Mouse (Mus musculus): ENCODE data around the gene Shroom3.

Shroom3 gene

GRCm38 (mm10) chr5:92698131-92698836 lies 15.0 kb downstream of the Shroom3 start:
- DNase-seq (ENCODE audit: low spot score): no peak

- no peak for DNase-seq (ENCODE audit: low spot score)
Observed at GRCm38 (mm10) chr5:92698837-92699529, 15.7 kb downstream of the Shroom3 start.

- no peak for DNase-seq (ENCODE audit: low spot score)
Observed at GRCm38 (mm10) chr5:92701750-92702149, 18.5 kb downstream of the Shroom3 start.

- DNase-seq (ENCODE audit: low spot score): no peak
Observed at GRCm38 (mm10) chr5:92703671-92704070, 20.4 kb downstream of the Shroom3 start.

GRCm38 (mm10) chr5:92707921-92708491 lies 24.8 kb downstream of the Shroom3 start:
- no peak for DNase-seq (ENCODE audit: low spot score)

- no peak for DNase-seq (ENCODE audit: low spot score)
Observed at GRCm38 (mm10) chr5:92710779-92711178, 27.5 kb downstream of the Shroom3 start.

- DNase-seq (ENCODE audit: low spot score): no peak
Observed at GRCm38 (mm10) chr5:92711666-92712290, 28.5 kb downstream of the Shroom3 start.

GRCm38 (mm10) chr5:92712621-92713395 lies 29.6 kb downstream of the Shroom3 start:
- no peak for DNase-seq (ENCODE audit: low spot score)

GRCm38 (mm10) chr5:92714886-92715285 lies 31.7 kb downstream of the Shroom3 start:
- DNase-seq (ENCODE audit: low spot score): no peak

- no peak for DNase-seq (ENCODE audit: low spot score)
Observed at GRCm38 (mm10) chr5:92715319-92715718, 32.1 kb downstream of the Shroom3 start.

- DNase-seq (ENCODE audit: low spot score): no peak
Observed at GRCm38 (mm10) chr5:92715890-92716289, 32.7 kb downstream of the Shroom3 start.

GRCm38 (mm10) chr5:92717666-92718360 lies 34.6 kb downstream of the Shroom3 start:
- no peak for DNase-seq (ENCODE audit: low spot score)

- no peak for DNase-seq (ENCODE audit: low spot score)
Observed at GRCm38 (mm10) chr5:92718856-92719255, 35.6 kb downstream of the Shroom3 start.

- DNase-seq (ENCODE audit: low spot score): no peak
Observed at GRCm38 (mm10) chr5:92721610-92722009, 38.4 kb downstream of the Shroom3 start.

- no peak for DNase-seq (ENCODE audit: low spot score)
Observed at GRCm38 (mm10) chr5:92725935-92726334, 42.7 kb downstream of the Shroom3 start.

GRCm38 (mm10) chr5:92728252-92728828 lies 45.1 kb downstream of the Shroom3 start:
- no peak for DNase-seq (ENCODE audit: low spot score)

GRCm38 (mm10) chr5:92729221-92729620 lies 46.0 kb downstream of the Shroom3 start:
- DNase-seq (ENCODE audit: low spot score): no peak

- no peak for DNase-seq (ENCODE audit: low spot score)
Observed at GRCm38 (mm10) chr5:92741802-92742201, 58.6 kb downstream of the Shroom3 start.

GRCm38 (mm10) chr5:92742701-92743100 lies 59.5 kb downstream of the Shroom3 start:
- no peak for DNase-seq (ENCODE audit: low spot score)

- no peak for DNase-seq (ENCODE audit: low spot score)
Observed at GRCm38 (mm10) chr5:92745390-92746253, 62.4 kb downstream of the Shroom3 start.
